Mouse (Mus musculus) Muller cell, postnatal 12 days (primary cell): ENCODE results near the gene Dph7.
"Not testable (repeated sequence)": the region's sequence is repeated elsewhere in the genome, so short reads cannot be mapped to it uniquely, and the experiment has no call there.

Experiments
- DNase-seq: peaks from one replicate; pipeline ENCODE4 v3.0.0-alpha.2; 2015; ENCODE audit errors: inconsistent ontology term

Gene Dph7

DNA sequence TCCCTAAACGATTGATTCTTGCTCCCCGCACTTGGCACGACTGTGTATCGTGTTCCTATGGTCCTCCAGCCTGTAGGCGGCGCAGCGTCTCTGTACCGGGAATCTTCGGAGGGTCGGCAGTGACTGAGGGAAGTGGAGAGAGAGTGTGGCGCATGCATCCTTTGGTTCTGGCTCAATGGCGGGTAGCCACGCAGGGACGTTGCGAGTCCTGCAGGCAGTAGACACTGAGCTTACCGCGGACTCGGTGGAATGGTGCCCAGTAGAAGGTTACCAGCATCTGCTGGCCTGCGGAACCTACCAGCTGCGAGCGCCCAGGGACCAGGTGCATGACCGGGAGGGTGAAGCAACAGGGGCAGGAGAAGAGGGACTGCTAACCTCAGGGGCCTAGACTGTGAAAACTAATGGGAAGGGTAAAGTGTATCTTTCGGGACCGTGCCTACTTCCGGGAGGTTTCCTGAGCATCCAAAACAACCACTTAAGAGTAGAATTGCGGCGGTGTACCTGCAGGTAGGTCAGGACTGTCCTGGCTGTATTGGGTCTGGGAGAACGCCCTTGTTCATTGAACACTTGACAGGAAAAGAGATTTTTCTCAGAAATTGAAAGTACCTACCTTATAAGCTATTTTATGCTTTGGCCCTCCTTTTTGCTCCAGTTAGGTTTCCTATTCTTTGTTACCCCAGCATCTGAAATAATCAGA, at the start of gene Dph7:
TSS of gene Dph7 (plus strand) at position 97 of the 697 bp plus-strand sequence.
- peak; percentile 76 for DNase-seq

DNA sequence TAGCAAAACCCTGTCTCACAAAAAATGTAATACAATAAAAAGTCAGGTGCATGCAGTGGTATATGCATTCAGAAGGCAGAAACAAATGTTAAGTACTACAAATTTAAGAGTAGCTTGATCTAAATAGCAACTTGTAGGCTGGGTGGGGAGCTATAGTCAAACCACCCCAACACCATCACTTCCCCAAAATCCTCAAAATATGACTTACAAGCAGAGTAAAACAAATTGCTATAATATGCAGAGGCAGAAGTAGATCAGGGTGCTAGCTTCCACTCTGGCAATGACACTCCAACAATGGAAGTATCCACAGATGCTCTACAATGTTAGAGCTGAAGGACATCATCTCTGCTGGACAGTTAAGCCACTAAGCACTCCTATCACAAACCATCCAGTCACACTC, 49.6 kb upstream of the Dph7 start:
- no peak for DNase-seq

DNA sequence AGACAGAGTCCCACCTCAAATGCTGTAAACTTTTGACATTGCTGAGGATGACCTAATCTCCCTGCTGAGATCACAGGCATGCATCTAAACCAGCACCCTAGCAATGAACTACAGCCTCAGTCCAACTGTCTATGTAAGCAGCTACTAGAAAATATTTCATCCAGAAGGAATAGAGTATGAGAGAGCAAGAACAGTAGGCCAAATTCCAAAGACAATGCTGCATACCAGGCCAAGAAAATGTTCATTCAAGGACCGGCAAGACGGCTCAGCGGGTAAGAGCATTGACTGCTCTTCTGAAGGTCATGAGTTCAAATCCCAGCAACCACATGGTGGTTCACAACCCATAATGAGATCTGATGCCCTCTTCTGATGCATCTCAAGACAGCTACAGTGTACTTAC, 47.4 kb upstream of the Dph7 start:
- DNase-seq: peak; percentile 70

DNA sequence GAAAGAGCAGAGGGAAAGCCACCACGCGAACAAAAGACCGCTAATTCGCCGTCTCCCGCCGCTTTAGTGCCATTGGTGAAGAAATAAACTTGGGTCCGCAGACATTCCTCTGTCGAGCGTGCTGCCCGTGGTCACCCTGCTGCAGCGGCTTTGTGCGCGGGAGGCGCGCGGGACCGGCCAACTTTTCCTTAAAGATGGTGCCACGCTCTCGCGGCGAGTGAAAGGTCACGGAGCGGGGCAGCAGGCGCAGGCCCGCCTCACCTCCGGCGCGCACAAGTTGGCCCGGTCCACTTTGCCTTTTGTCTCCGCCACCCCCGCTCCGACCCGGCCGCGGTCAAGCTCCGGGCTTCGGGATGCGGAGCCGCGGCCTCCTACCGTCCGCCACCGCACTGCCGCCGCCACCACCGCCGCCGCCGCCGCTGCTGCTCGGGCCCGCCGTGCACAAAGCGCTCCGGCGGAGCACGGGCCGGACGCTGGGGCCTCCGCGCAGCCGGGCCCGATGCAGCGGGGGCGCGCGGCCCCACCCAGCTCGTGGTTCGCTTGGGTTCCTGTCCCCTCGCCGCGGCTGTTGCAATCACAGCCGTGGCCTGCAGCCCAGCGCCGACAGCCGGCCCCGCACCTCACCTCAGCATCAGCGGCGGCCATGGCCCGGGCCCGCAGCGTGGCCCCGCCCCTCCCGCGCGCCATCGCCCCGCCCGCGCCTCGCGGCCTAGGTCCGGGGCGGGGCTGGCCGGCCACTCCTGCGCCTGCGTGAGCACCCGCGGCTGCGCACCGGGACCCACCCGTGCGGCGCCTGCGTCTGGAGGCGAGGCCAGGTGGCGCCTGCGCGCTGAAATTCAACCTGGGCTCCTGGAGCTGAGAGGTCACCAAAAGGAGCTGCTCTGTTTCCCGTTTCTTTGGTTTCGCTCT, 43.0 kb upstream of the Dph7 start, which contains the start of gene Ehmt1:
TSS of gene Ehmt1 (minus strand) at position 685 of the 909 bp plus-strand sequence.
- peak; percentile 95 for DNase-seq

DNA sequence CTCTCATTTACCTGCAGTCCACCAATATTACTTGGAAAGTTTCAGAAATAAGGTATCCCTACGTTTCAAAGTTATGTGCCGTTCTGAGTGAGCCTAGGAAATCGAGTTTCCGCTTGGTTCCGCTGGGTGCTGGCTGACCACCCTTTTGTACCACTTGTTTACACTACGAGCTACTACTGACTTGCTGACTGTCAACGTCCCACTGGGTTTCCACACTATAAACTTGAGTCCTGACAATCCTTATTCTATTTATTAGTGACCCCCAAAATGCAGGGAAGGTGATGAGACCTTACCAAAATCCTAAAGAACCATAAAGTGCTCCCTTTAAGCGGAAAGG, 42.4 kb upstream of the Dph7 start:
- no peak for DNase-seq

DNA sequence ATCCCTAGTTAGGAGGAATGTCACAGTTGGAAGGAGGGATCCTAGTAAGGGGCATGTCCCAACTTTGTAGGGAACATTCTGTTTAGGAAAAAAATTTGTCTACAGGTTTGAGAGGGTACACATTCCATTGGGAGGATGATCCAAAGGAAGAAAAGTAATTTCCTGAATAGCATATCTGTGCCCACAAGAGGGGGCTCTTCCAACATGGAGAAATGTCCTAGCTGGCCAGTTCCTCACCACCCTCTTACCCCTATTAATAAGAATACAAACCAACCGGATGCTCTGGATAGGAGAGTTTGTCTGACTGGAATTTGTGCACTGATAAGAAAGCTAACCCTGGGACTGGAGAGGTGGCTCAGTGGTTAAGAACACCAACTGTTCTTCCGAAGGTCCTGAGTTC, 38.6 kb upstream of the Dph7 start:
- DNase-seq: no peak

DNA sequence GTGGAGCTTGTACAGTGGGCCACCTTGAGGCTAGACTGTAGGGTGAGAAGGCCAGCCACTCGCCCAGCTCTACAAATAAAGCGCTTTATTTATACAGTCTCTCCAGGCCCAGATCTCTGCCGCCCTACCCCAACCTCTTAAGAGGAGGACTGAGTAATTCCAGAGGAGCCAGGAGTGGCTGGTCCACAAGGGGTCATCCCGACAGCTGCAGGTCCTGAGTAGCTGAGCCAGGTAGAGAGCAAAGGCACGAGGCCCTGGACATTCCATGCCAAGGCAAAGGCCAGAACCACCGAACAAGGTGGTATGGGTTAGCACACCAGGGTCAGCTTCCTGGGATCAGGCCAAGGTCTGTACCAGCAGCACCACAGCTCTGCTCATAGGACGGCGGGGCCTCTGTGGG, 36.9 kb upstream of the Dph7 start:
- DNase-seq: no peak

DNA sequence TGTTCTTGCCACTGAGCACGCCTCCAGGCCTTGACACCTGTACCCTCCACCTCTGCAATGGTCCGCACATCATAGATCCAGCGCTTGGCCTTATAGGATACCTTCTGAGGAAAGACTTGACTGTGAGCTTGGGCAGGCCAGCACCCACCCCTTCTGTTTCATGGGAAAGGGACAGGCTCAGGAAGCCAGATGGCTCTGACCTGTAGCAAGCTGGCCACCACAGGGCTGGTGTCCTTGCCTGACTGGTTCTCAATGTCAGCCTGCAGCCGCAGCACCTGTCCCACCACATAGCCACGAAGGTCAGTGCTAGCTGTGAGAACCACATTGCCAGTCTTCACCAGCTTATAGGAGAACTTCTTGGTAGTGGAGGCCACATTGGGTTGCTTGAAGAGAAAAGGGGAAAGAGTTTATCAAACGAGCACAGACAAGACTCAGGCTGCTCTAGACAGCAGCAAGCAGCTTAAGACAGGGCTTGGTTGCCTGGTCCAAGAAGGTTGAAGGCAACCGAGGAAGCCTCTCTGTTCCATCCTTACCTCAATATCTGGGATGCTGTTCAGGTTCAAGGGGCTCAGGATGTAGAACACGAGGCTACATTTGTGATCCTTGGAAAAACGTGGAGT, 35.7 kb upstream of the Dph7 start:
- DNase-seq: no peak

DNA sequence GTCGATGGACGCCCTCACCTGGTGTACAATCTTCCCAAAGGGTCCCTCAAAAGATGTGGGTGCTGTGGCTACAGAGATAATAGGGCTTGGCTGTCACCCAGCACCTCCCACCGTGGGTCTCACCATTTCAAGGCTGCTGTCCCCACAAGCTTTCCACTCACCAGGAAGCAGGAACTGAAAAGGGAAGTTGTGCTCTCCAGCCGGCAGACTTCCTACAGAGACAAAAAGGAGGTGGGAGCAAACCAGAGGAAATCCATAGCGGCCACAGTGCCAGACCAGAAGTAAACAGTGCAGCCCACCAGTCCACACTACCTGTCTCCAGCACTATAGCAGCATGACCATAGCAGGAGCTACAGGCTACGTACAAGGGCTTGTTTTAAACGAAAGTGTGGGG, 35.2 kb upstream of the Dph7 start:
- DNase-seq: no peak

DNA sequence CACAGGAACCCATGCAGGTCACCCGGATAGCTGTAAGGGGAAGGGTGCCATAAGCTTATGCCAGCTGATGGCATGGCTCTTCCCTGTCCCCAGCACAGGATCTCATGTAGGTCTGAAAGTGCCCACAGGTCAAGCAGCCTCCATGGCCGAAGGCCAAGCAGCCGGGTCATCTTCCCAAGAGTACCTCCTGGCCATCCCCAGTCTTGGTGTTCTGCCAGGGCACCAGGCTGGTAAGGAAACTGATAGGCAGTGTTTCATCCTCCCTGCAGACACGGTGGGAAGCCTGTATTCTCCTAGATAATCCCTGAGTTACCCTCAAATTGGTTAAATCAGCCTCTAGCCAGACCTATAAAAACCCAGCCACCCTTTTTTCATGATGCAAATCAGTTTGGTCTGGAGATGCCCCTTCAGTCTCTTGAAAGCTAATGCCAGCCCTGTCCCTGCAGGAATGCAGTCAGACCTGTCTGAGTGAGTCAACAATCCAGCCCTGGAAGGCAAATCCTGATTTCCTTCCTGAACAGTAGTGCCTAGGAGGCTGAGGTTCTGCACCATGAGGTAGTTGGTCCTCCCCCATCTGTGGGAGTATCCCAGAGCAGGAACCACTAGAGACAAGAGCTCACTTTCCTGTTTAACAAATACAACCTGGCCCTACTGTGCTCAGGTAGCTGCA, 34.3 kb upstream of the Dph7 start:
- DNase-seq: no peak

DNA sequence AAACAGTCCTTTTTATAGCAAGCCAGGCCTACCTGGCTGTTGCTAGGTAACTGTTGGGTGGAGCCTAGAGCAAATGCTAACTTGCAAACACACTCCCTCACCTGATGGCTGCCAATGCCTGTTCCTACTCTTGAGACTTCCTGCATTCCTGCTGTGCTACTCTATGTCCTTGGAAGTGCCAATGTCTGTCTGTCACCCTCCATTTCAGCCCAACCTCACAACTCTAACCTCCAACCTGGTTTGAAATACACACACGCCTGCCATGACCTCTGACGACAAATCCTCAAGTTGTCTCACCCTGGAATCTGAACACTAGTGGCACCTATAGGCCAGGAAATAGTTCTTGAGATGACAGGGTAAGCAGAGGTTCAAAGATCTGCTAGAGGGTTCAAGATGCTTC, 33.1 kb upstream of the Dph7 start:
- DNase-seq: no peak

DNA sequence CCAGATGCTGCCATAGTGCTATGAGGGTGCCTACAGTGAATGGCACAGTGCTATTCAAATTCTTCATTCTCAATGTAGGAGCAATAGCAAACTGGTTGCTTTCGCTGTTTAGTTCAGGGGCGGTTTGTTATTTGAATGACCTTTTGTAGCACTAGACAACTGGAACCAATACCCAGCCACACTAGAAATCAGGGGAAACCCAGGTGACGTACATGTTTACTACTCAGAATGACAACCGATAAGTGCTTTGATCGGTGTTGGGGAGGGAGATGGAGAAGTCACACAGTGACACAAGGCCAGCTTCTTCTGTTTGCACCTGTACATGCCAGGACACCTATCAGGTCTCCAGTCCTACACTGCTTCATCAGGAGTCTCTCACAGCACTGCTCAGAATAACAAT, 32.6 kb upstream of the Dph7 start:
- DNase-seq: no peak

DNA sequence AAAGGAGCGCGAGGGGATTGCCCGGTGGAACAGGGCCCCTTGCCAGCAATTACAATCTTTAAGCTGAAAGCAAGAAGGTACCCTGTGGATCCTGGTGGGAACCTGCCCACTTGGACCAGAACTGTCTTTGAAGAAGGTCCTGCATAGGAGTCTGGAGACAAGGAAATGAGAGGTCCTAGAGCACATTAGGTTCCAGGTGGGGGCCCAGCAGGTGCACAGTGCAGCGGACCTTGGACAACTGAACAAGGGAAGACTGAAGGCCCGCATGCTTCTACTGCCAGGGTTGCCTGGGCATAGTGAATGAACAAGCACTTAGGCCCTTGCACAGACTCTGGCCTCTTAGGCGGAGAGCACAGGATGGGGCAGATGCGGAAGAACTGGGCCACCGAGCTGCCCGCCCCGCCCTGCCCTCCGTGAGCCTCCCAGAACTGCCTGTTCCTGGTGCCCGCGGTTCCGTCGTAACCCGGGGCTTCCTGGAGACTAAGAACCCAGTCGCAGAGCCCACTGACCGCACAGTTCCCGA, 27.7 kb upstream of the Dph7 start:
- no peak for DNase-seq

DNA sequence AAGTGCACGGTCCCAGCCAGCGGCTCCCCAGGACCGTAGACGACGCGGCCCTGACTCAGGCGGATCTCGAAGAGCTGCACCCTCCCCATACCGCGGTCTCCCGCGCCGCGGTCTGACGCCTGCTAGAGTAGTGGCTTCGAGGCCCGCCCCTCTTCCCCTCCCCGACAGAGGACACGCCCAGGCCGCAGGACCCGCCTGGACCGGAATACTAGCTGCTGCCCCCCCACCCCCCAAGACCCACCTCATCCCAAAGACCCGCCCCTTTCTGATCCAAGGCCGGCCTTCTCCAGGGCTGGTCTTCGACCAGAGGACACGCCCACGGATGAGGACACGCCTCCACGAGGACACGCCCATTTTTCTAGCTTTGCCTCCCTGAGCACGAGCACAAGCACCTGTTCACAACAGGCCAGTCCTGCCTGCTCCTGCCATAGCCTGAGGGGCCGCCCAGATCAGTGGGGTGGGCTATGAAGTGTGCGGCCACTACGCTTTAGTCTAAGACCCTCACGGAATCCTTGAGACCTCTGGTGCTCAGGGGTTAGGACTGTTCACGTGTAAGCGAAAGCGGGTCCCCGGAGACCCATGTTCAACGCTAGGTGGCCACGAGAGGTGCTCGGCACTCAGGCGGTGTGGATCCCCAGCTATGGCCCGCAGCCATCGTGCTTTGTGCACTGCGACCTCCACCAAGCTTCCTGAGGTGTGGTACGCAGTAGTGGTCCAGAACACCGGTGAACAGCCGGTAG, 27.0 kb upstream of the Dph7 start, which contains the start of gene Arrdc1:
TSS of gene Arrdc1 (minus strand) at position 196 of the 740 bp plus-strand sequence.
- DNase-seq: peak; percentile 99

DNA sequence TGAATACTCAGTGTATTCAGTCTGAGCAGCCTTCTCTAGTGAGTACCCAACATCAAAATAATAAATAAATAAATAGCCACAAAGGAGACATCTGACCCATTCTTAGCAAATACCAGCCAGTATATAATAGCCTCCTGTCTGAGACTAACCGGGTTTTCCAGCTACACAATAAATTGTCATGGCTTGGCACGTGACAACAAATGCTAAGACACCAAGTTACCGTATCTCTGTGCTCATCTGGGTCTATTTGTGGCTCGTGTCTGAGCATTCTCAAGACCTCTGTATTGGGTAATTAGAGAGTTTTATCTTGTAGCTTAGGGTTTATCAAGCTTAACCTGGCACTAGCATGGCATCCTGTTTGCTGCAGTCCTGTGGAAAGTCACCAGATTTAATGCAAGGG, 20.1 kb upstream of the Dph7 start:
- no peak for DNase-seq

DNA sequence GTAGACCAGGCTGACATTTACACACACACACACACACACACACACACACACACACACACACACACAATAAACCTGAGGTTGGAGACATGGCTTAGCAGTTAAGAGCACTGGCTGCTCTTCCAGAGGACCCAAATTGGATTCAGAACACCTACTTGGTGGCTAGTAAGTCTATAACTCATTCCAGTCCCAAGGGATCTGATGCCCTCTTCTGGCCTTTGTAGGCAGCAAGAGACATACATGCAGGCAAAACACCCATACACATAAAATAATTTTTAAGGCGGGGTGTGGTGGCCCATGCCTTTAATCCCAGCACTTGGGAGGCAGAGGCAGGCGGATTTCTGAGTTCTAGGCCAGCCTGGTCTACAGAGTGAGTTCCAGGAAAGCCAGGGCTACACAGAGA, 17.9 kb upstream of the Dph7 start:
- DNase-seq: not testable (repeated sequence)

DNA sequence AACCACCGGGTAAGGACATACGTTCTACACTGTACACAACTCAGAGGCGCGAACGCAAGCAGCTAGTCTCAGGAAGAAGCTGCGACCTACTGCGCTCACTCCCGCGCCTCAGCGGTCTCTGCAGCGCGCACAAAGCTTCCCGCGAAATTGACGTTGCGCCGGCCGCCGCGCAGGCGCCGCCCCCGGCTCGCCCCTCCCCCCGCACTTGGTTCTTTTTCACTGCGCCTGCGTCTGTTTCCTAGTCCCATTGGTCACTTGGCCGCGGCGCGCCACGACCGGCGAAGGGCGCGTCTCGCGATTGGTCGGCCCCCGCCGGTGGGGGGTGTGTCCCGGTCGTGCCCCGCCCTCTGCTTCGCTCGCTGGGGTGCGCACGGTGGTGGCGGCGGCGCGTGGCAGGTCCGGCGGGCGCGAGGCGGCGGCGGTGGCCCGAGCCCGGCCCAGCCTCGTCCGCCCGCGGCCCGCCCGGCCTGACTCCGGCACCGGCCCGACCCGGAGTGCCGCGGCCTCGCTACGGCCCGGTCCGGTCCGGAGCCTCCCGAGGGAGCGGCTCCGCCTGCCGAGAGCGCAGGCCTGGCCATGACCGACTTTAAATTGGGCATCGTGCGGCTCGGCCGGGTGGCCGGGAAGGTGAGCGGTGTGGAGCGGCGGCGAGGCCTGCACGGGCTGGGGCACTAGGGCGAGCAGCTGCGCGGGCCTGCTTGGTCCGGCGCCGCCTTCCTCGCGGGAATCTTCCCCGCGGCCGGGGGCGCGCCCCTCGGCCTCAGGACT, 12.6 kb upstream of the Dph7 start, which contains the start of gene Zmynd19:
TSS of gene Zmynd19 (plus strand) at position 372 of the 768 bp plus-strand sequence.
- DNase-seq: peak; percentile 98

DNA sequence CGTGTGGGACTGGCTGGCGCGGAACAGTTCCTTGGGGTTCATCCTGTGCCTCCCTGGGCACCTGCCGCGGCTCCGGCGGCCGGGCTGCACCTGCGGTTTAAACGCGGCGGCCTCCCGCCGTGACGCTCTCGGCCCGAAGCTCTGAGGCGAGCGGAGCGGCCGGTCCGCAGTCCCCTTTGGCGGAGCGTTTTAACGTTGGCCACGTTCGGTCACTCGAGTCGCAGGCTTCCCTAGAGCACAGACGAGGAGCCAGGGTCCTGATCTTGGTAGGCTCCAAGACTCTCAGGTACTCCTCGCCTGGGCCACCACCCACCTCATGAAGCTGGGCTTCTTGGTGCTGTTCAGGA, 12.0 kb upstream of the Dph7 start:
- DNase-seq: no peak

DNA sequence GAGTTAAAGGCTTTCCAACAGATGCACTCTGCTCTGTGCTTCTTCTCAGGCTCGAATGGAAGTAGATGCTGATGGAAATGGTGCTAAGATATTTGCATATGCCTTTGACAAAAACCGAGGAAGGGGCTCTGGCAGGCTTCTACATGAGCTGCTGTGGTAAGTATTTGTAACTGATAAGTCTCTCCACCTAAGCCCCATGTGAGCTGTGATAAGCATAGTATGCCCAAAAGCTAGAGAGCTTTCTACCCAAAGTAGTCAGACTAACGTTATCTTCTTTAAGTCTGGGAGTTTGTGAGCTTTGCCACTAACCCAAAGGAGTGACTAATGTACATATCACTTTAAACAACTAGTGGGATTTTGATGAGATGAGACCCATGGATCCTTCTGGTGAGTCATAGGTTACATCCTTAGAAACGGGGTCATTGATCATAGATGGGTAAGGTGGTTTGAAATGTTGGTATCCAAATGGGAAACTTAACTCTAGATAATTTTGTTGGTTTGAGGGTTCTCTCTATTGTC, 9.6 kb upstream of the Dph7 start:
- DNase-seq: no peak

DNA sequence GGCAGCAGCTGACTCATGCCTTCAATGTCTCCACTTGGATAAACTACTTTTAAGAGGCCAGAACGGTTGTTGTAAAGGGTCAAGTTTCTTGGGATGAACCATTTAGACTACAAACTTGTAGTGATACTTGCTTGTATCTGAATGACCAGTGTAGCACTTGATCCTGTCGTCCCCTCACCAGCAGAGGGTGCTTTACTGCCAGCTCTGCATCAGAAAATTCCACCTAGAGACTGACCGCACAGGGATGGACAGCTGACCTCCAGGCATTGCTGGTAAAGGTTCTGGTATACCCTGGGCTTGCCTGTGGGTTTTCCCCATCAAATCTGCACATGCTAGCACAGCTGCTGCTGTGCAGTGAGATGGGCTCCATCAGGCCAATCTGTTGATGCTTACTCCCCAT, 1.3 kb upstream of the Dph7 start:
- no peak for DNase-seq
